Mouse (Mus musculus) adrenal gland, adult 8-10 months (tissue): ENCODE measurements at regions not wholly inside any gene's neighbourhood (a gene's known extent, or its start where the extent isn't known, plus 50 kb on each side); places are given as distances from the start of the nearest gene placed in this dataset.
"Not testable (repeated sequence)": the region's sequence is repeated elsewhere in the genome, so short reads cannot be mapped to it uniquely, and the experiment has no call there.

Experiments
- DNase-seq: peaks from one replicate; pipeline ENCODE4 v3.0.0; 2022

- no peak for DNase-seq
Measured at GRCm38 (mm10) chr11:16559001-16559699, 50.9 kb upstream of the Sec61g start.

GRCm38 (mm10) chr11:16561727-16562126, 53.4 kb upstream of the Sec61g start:
- no peak for DNase-seq

- DNase-seq, result no peak
Measured at GRCm38 (mm10) chr11:16589085-16589680, 80.9 kb upstream of the Sec61g start.

- no peak for DNase-seq
Measured at GRCm38 (mm10) chr11:16590541-16590940, 82.3 kb upstream of the Sec61g start.

GRCm38 (mm10) chr11:16591471-16591921, 83.2 kb upstream of the Sec61g start:
- peak; percentile 70 for DNase-seq

GRCm38 (mm10) chr11:16592006-16592405, 83.7 kb upstream of the Sec61g start:
- no peak for DNase-seq

GRCm38 (mm10) chr11:16592766-16593165, 84.5 kb upstream of the Sec61g start:
- no peak for DNase-seq

- no peak for DNase-seq
Measured at GRCm38 (mm10) chr11:16594832-16595231, 86.5 kb upstream of the Sec61g start.

GRCm38 (mm10) chr11:16597038-16597830, 89.0 kb upstream of the Sec61g start:
- no peak for DNase-seq

GRCm38 (mm10) chr11:16602947-16603346, 94.7 kb upstream of the Sec61g start:
- no peak for DNase-seq

GRCm38 (mm10) chr11:16606435-16607214, 98.3 kb upstream of the Sec61g start:
- no peak for DNase-seq

- DNase-seq, result not testable (repeated sequence)
Measured at GRCm38 (mm10) chr11:16607900-16608422, 99.7 kb upstream of the Sec61g start.

GRCm38 (mm10) chr11:16611741-16612140, 103.5 kb upstream of the Sec61g start:
- no peak for DNase-seq

GRCm38 (mm10) chr11:16612524-16612923, 104.2 kb upstream of the Sec61g start:
- no peak for DNase-seq

GRCm38 (mm10) chr11:16619736-16620135, 111.5 kb upstream of the Sec61g start:
- DNase-seq, result no peak

GRCm38 (mm10) chr11:16623694-16624093, 115.4 kb upstream of the Sec61g start:
- DNase-seq, result no peak

- no peak for DNase-seq
Measured at GRCm38 (mm10) chr11:16627294-16628085, 119.2 kb upstream of the Sec61g start.

- no peak for DNase-seq
Measured at GRCm38 (mm10) chr11:16629410-16630129, 121.3 kb upstream of the Sec61g start.

GRCm38 (mm10) chr11:16635796-16636195, 116.2 kb upstream of the Egfr start:
- DNase-seq, result not testable (repeated sequence)

- no peak for DNase-seq
Measured at GRCm38 (mm10) chr11:16637679-16638078, 114.3 kb upstream of the Egfr start.

GRCm38 (mm10) chr11:16638349-16638748, 113.7 kb upstream of the Egfr start:
- no peak for DNase-seq
